Comparison of ENCODE assay signal across 2 mouse cellular contexts in genomic region chr16:18376297-18376954, GRCm38 (mm10).
A peak's percentile ranks its signal among the peaks of the same experiment; 100 is the strongest.
TF ChIP-seq lines count a peak whose summit lies in the region.

No protein-coding gene starts in this region.

TF ChIP-seq in CH12.LX, 34 proteins besides CTCF, POLR2A, EP300 and RAD21 (continued from another document):
- TF ChIP-seq ZMIZ1 (IDR thresholded peaks at IDR 0.05; ENCODE audit: low read depth, low read length) (no peak), SIN3A (IDR thresholded peaks at IDR 0.05; ENCODE audit: low read length) (no peak), ELF1 (IDR thresholded peaks at IDR 0.05; ENCODE audit: low read depth, low read length) (no peak), MAX (IDR thresholded peaks at IDR 0.05; ENCODE audit: low read length) (no peak), MYC (IDR thresholded peaks at IDR 0.05; ENCODE audit: low read depth, low read length) (no peak), IRF4 (IDR thresholded peaks at IDR 0.05; ENCODE audit: low read depth, low read length) (no peak), BHLHE40 (IDR thresholded peaks at IDR 0.05; ENCODE audit: low read depth, low read length) (peak; percentile 39; the same call in 1 of the 2 replicates), JUND (conservative IDR thresholded peaks at IDR 0.05; ENCODE audit: low read depth, low read length) (no peak), USF1 (IDR thresholded peaks at IDR 0.05; ENCODE audit: low read depth, low read length) (peak; percentile 19), NRF1 (IDR thresholded peaks at IDR 0.05; ENCODE audit: low read depth, low read length) (no peak), ZNF384 (IDR thresholded peaks at IDR 0.05; ENCODE audit: low read depth, low read length) (peak; percentile 60; the same call in 1 of the 2 replicates), TBP (conservative IDR thresholded peaks at IDR 0.05; ENCODE audit: low read depth, low read length) (no peak)

TF ChIP-seq in MEL, 35 proteins besides CTCF, POLR2A, EP300 and RAD21 (continued from another document):
- no peak for TF ChIP-seq UBTF (IDR thresholded peaks at IDR 0.05; ENCODE audit: borderline replicate concordance, insufficient read depth, low read depth, low read length)
- no peak for TF ChIP-seq JUND (IDR thresholded peaks at IDR 0.05; ENCODE audit: low read depth, low read length)
- TF ChIP-seq KAT2A (conservative IDR thresholded peaks at IDR 0.05; ENCODE audit: low read depth, low read length), result no peak
- TF ChIP-seq USF2 (IDR thresholded peaks at IDR 0.05; ENCODE audit: borderline replicate concordance in 1 of 2, insufficient read depth in 1 of 2, low read depth in 1 of 2, low read length in 2 of 2), result no peak
- 0 out of 2 replicates have a peak, but pooled peaks have one; percentile 22 for TF ChIP-seq SIN3A (IDR thresholded peaks at IDR 0.05; ENCODE audit: low read length)
- TF ChIP-seq GABPA (IDR thresholded peaks at IDR 0.05; ENCODE audit: low read depth, low read length), result no peak
- TF ChIP-seq ZNF384 (IDR thresholded peaks at IDR 0.05; ENCODE audit: low read depth, low read length), result peak; percentile 83
- TF ChIP-seq MEF2A (IDR thresholded peaks at IDR 0.05; ENCODE audit: extremely low read depth, insufficient replicate concordance, low read depth, low read length, poor library complexity, severe bottlenecking), result no peak
- no peak for TF ChIP-seq ZMIZ1 (IDR thresholded peaks at IDR 0.05; ENCODE audit: low read depth, low read length)
- no peak for TF ChIP-seq POLR2AphosphoS5 (IDR thresholded peaks at IDR 0.05; ENCODE audit: borderline replicate concordance, low read depth, low read length)
- TF ChIP-seq POLR2AphosphoS2 (IDR thresholded peaks at IDR 0.05; ENCODE audit: low read length), result no peak
- TF ChIP-seq MXI1 (IDR thresholded peaks at IDR 0.05; ENCODE audit: low read depth, low read length), result no peak
- TF ChIP-seq E2F4 (IDR thresholded peaks at IDR 0.05; ENCODE audit: borderline replicate concordance, low read depth, low read length), result no peak
- 0 out of 2 replicates have a peak, but pooled peaks have one; percentile 16 for TF ChIP-seq ETS1 (IDR thresholded peaks at IDR 0.05; ENCODE audit: low read depth, low read length)
- TF ChIP-seq HCFC1 (IDR thresholded peaks at IDR 0.05; ENCODE audit: low read depth, low read length), result no peak
- no peak for TF ChIP-seq MYC (IDR thresholded peaks at IDR 0.05; ENCODE audit: low read depth, low read length)
- no peak for TF ChIP-seq ZC3H11A (IDR thresholded peaks at IDR 0.05; ENCODE audit: low read depth, low read length)
- no peak for TF ChIP-seq NELFE (IDR thresholded peaks at IDR 0.05; ENCODE audit: low read depth, low read length)
- TF ChIP-seq TAL1 (IDR thresholded peaks at IDR 0.05; ENCODE audit: low read length), result 0 out of 2 replicates have a peak, but pooled peaks have one; percentile 15
- no peak for TF ChIP-seq MAFK (IDR thresholded peaks at IDR 0.05; ENCODE audit: borderline replicate concordance, low read depth, low read length)
- no peak; the same call in 1 of the 2 replicates for TF ChIP-seq GATA1 (IDR thresholded peaks at IDR 0.05; ENCODE audit: low read depth, low read length)
- no peak for TF ChIP-seq ELF1 (IDR thresholded peaks at IDR 0.05; ENCODE audit: low read depth, low read length)
- 0 out of 2 replicates have a peak, but pooled peaks have one; percentile 30 for TF ChIP-seq MAX (IDR thresholded peaks at IDR 0.05; ENCODE audit: low read length)
- no peak for TF ChIP-seq BHLHE40 (IDR thresholded peaks at IDR 0.05; ENCODE audit: borderline replicate concordance, low read depth, low read length)
- no peak for TF ChIP-seq MYB (IDR thresholded peaks at IDR 0.05; ENCODE audit: low read depth, low read length)
- 0 out of 2 replicates have a peak, but pooled peaks have one; percentile 42 for TF ChIP-seq USF1 (IDR thresholded peaks at IDR 0.05; ENCODE audit: low read depth, low read length)
- TF ChIP-seq NRF1 (IDR thresholded peaks at IDR 0.05; ENCODE audit: insufficient read depth, low read depth, low read length, poor library complexity, severe bottlenecking), result no peak
- TF ChIP-seq CHD2 (IDR thresholded peaks at IDR 0.05; ENCODE audit: low read length), result no peak
- no peak for TF ChIP-seq MAZ (IDR thresholded peaks at IDR 0.05; ENCODE audit: low read depth, low read length)
- no peak for TF ChIP-seq ZKSCAN1 (IDR thresholded peaks at IDR 0.05; ENCODE audit: low read depth, low read length)
- TF ChIP-seq SMC3 (IDR thresholded peaks at IDR 0.05; ENCODE audit: low read depth, low read length), result no peak
- TF ChIP-seq CHD1 (IDR thresholded peaks at IDR 0.05; ENCODE audit: low read depth, low read length), result no peak
